Mouse (Mus musculus) neural tube, embryonic 13.5 days (tissue): ENCODE measurements at regions not wholly inside any gene's neighbourhood (a gene's known extent, or its start where the extent isn't known, plus 50 kb on each side); places are given as distances from the start of the nearest gene placed in this dataset.

ENCODE experiments used
- ATAC-seq: fragments of 200-750 bp; cut with Nextera tagmentation; 2 replicates; pipeline ENCODE4 v1.8.0; 2017; ENCODE audit warnings: low read depth, mild to moderate bottlenecking, moderate TSS enrichment, moderate library complexity
- H3K27ac ChIP-seq: fragments of 300-500 bp; sonication (generic); replicated peaks from 2 replicates; pipeline ENCODE4 v1.5.1; 2015; ENCODE audit warnings: moderate library complexity, mild to moderate bottlenecking, inconsistent platforms
- H3K27me3 ChIP-seq: fragments of 300-500 bp; sonication (generic); 2 replicates; pipeline ENCODE4 v1.6.1; 2015; ENCODE audit warnings: mild to moderate bottlenecking, inconsistent platforms
- H3K36me3 ChIP-seq: fragments of 300-500 bp; sonication (generic); 2 replicates; pipeline ENCODE4 v1.6.1; 2015; ENCODE audit warnings: mild to moderate bottlenecking, inconsistent platforms
- H3K4me1 ChIP-seq: fragments of 300-500 bp; sonication (generic); replicated peaks from 2 replicates; pipeline ENCODE4 v1.6.1; 2015; ENCODE audit warnings: inconsistent platforms
- H3K4me2 ChIP-seq: fragments of 300-500 bp; sonication (generic); 2 replicates; pipeline ENCODE4 v1.6.1; 2015; ENCODE audit warnings: inconsistent platforms, mild to moderate bottlenecking, moderate library complexity
- H3K4me3 ChIP-seq: fragments of 300-500 bp; sonication (generic); 2 replicates; pipeline ENCODE4 v1.5.1; 2015; ENCODE audit warnings: mild to moderate bottlenecking, inconsistent platforms
- H3K9ac ChIP-seq: fragments of 300-500 bp; sonication (generic); 2 replicates; pipeline ENCODE4 v1.6.1; 2015; ENCODE audit warnings: moderate library complexity, mild to moderate bottlenecking, inconsistent platforms
- H3K9me3 ChIP-seq: fragments of 300-500 bp; sonication (generic); 2 replicates; pipeline ENCODE4 v1.6.1; 2016; ENCODE audit warnings: inconsistent platforms
- WGBS: fragments of 180-500 bp; shearing (Covaris S2); methylation state at CpG from one replicate; pipeline ENCODE4 v1.1.7; 2015; 5-methylcytosine and 5-hydroxymethylcytosine counted together

GRCm38 (mm10) chr4:11903861-11904260 lies 77.2 kb downstream of the Gm10604 start:
- Histone ChIP-seq H3K9me3 (no peaks in the 10 kb centered on the region), H3K27me3 (no peaks in the 10 kb centered on the region), H3K36me3 (no peaks in the 10 kb centered on the region), H3K9ac (no peak overlapping the region), H3K4me1 (peaks cover 5% of the 10 kb centered on the region; the same call in 1 of the 2 replicates), H3K27ac (no peak overlapping the region), H3K4me3 (no peak overlapping the region), H3K4me2 (no peak overlapping the region)
- 88% methylated on average over 1 of the region's 1 CpGs for WGBS
- no peak for ATAC-seq

GRCm38 (mm10) chr4:11903401-11903800 lies 77.7 kb downstream of the Gm10604 start:
- H3K4me3 ChIP-seq = no peak overlapping the region
- no peak overlapping the region for H3K27ac ChIP-seq
- no peak for ATAC-seq
- peaks cover 5% of the 10 kb centered on the region; the same call in 1 of the 2 replicates for H3K4me1 ChIP-seq
- WGBS = 89% methylated on average over 5 of the region's 5 CpGs
- H3K4me2 ChIP-seq = no peak overlapping the region
- H3K36me3 ChIP-seq = no peaks in the 10 kb centered on the region
- H3K9ac ChIP-seq = no peak overlapping the region
- H3K9me3 ChIP-seq = no peaks in the 10 kb centered on the region
- no peaks in the 10 kb centered on the region for H3K27me3 ChIP-seq

- Histone ChIP-seq H3K4me3 (no peak overlapping the region), H3K9ac (peak overlapping the region; percentile 38; the same call in 1 of the 2 replicates), H3K27me3 (no peaks in the 10 kb centered on the region), H3K9me3 (no peaks in the 10 kb centered on the region), H3K4me1 (peaks cover 5% of the 10 kb centered on the region; the same call in 1 of the 2 replicates), H3K27ac (peak overlapping the region; percentile 72), H3K36me3 (no peaks in the 10 kb centered on the region), H3K4me2 (peak overlapping the region; percentile 28)
- ATAC-seq = peak; percentile 81; the same call in 1 of the 2 replicates
- WGBS = 11% methylated on average over 10 of the region's 10 CpGs
Observed at GRCm38 (mm10) chr4:11899979-11900624, 81.0 kb downstream of the Gm10604 start.

GRCm38 (mm10) chr4:11897231-11897630 lies 83.8 kb downstream of the Gm10604 start:
- no peaks in the 10 kb centered on the region for H3K27me3 ChIP-seq
- H3K27ac ChIP-seq = no peak overlapping the region
- H3K4me3 ChIP-seq = no peak overlapping the region
- no peak overlapping the region for H3K4me2 ChIP-seq
- H3K36me3 ChIP-seq = no peaks in the 10 kb centered on the region
- no peak overlapping the region for H3K9ac ChIP-seq
- no peaks in the 10 kb centered on the region for H3K9me3 ChIP-seq
- H3K4me1 ChIP-seq = peaks cover 5% of the 10 kb centered on the region; the same call in 1 of the 2 replicates
- no peak for ATAC-seq

GRCm38 (mm10) chr4:11895857-11896825 lies 84.9 kb downstream of the Gm10604 start:
- Histone ChIP-seq H3K4me1 (peaks cover 5% of the 10 kb centered on the region; the same call in 1 of the 2 replicates), H3K27ac (no peak overlapping the region), H3K9ac (no peak overlapping the region), H3K4me2 (no peak overlapping the region), H3K36me3 (no peaks in the 10 kb centered on the region), H3K9me3 (no peaks in the 10 kb centered on the region), H3K4me3 (no peak overlapping the region), H3K27me3 (no peaks in the 10 kb centered on the region)
- WGBS = 84% methylated on average over 6 of the region's 6 CpGs
- no peak for ATAC-seq

- WGBS = 61% methylated on average over 9 of the region's 9 CpGs
Observed at GRCm38 (mm10) chr4:11893560-11894205, 87.4 kb downstream of the Gm10604 start.

GRCm38 (mm10) chr4:11889039-11889600 lies 91.9 kb downstream of the Gm10604 start:
- no peak for ATAC-seq
- no peaks in the 10 kb centered on the region for H3K9me3 ChIP-seq
- H3K4me3 ChIP-seq = no peak overlapping the region
- H3K9ac ChIP-seq = no peak overlapping the region
- H3K36me3 ChIP-seq = no peaks in the 10 kb centered on the region
- no peak overlapping the region for H3K27ac ChIP-seq
- H3K4me1 ChIP-seq = peaks cover 8% of the 10 kb centered on the region
- no peaks in the 10 kb centered on the region for H3K27me3 ChIP-seq
- WGBS = 74% methylated on average over 6 of the region's 6 CpGs
- H3K4me2 ChIP-seq = no peak overlapping the region

More at GRCm38 (mm10) chr4:11893560-11894205, 87.4 kb downstream of the Gm10604 start:
- Histone ChIP-seq H3K4me3 (no peak overlapping the region), H3K9ac (no peak overlapping the region), H3K9me3 (no peaks in the 10 kb centered on the region), H3K4me1 (no peaks in the 10 kb centered on the region), H3K36me3 (no peaks in the 10 kb centered on the region), H3K27me3 (no peaks in the 10 kb centered on the region), H3K4me2 (no peak overlapping the region), H3K27ac (no peak overlapping the region)
- peak; percentile 69; the same call in 1 of the 2 replicates for ATAC-seq

- no peak overlapping the region for H3K4me3 ChIP-seq
- no peaks in the 10 kb centered on the region for H3K36me3 ChIP-seq
- H3K27me3 ChIP-seq = no peaks in the 10 kb centered on the region
- H3K27ac ChIP-seq = no peak overlapping the region
- H3K9ac ChIP-seq = no peak overlapping the region
- H3K4me1 ChIP-seq = peaks cover 8% of the 10 kb centered on the region
- 0% methylated on average over 1 of the region's 1 CpGs for WGBS
- H3K9me3 ChIP-seq = no peaks in the 10 kb centered on the region
- peak; percentile 84 for ATAC-seq
- H3K4me2 ChIP-seq = no peak overlapping the region
Observed at GRCm38 (mm10) chr4:11887377-11887776, 93.7 kb downstream of the Gm10604 start.

- Histone ChIP-seq H3K9me3 (no peaks in the 10 kb centered on the region), H3K9ac (no peak overlapping the region)
- 83% methylated on average over 4 of the region's 4 CpGs for WGBS
Observed at GRCm38 (mm10) chr4:11885499-11885898, 95.6 kb downstream of the Gm10604 start.

GRCm38 (mm10) chr4:11884818-11885217 lies 96.2 kb downstream of the Gm10604 start:
- no peak for ATAC-seq
- H3K27ac ChIP-seq = no peak overlapping the region
- H3K9me3 ChIP-seq = no peaks in the 10 kb centered on the region
- no peak overlapping the region for H3K4me3 ChIP-seq
- no peak overlapping the region for H3K4me2 ChIP-seq
- H3K9ac ChIP-seq = no peak overlapping the region
- H3K36me3 ChIP-seq = no peaks in the 10 kb centered on the region
- H3K4me1 ChIP-seq = peaks cover 8% of the 10 kb centered on the region
- WGBS = 62% methylated on average over 7 of the region's 7 CpGs
- H3K27me3 ChIP-seq = no peaks in the 10 kb centered on the region

More at GRCm38 (mm10) chr4:11885499-11885898, 95.6 kb downstream of the Gm10604 start:
- Histone ChIP-seq H3K4me3 (no peak overlapping the region), H3K4me1 (peaks cover 8% of the 10 kb centered on the region), H3K27me3 (no peaks in the 10 kb centered on the region), H3K27ac (no peak overlapping the region), H3K4me2 (no peak overlapping the region), H3K36me3 (no peaks in the 10 kb centered on the region)
- no peak for ATAC-seq

GRCm38 (mm10) chr4:11883295-11883694 lies 97.8 kb downstream of the Gm10604 start:
- no peaks in the 10 kb centered on the region for H3K27me3 ChIP-seq
- H3K4me3 ChIP-seq = no peak overlapping the region
- no peak overlapping the region for H3K9ac ChIP-seq
- H3K4me1 ChIP-seq = peaks cover 8% of the 10 kb centered on the region
- whole genome bisulfite sequencing = 68% methylated on average over 5 of the region's 5 CpGs
- no peak overlapping the region for H3K4me2 ChIP-seq
- no peaks in the 10 kb centered on the region for H3K36me3 ChIP-seq
- no peaks in the 10 kb centered on the region for H3K9me3 ChIP-seq
- no peak for ATAC-seq
- H3K27ac ChIP-seq = no peak overlapping the region
